Mouse (Mus musculus): ENCODE measurements at regions not wholly inside any gene's neighbourhood (a gene's known extent, or its start where the extent isn't known, plus 50 kb on each side); places are given as distances from the start of the nearest gene placed in this dataset.

- H3K4me3 ChIP-seq, result no peak overlapping the region
- no peak overlapping the region for H3ac ChIP-seq (ENCODE audit: control insufficient read depth, insufficient read length)
- no peaks in the 10 kb centered on the region for H3K79me2 ChIP-seq (ENCODE audit: control insufficient read depth, insufficient read depth)
- no peak overlapping the region for H3K4me2 ChIP-seq (ENCODE audit: low read depth)
- no peaks in the 10 kb centered on the region for H3K27me3 ChIP-seq (ENCODE audit: control insufficient read depth, insufficient read depth, insufficient read length)
- no peaks in the 10 kb centered on the region for H3K36me3 ChIP-seq (ENCODE audit: control insufficient read depth, insufficient read depth)
- no peak for TF ChIP-seq POLR2AphosphoS2 (IDR thresholded peaks at IDR 0.05; ENCODE audit: insufficient read length, low read depth)
- no peak for TF ChIP-seq TCF3 (IDR thresholded peaks at IDR 0.05; ENCODE audit: insufficient read length, low read depth)
- TF ChIP-seq REST (IDR thresholded peaks at IDR 0.05; ENCODE audit: insufficient read depth, insufficient read length), result no peak
- TF ChIP-seq POLR2A (IDR thresholded peaks at IDR 0.05; ENCODE audit: insufficient read length, low read depth), result no peak
- TF ChIP-seq CEBPB (IDR thresholded peaks at IDR 0.05; ENCODE audit: insufficient read depth, poor library complexity, severe bottlenecking), result no peak
Observed at GRCm38 (mm10) chr17:7562940-7563339, 177.7 kb upstream of the Unc93a2 start.

- Histone ChIP-seq H3K27me3 (ENCODE audit: control insufficient read depth, insufficient read depth, insufficient read length) (no peaks in the 10 kb centered on the region), H3K4me3 (no peak overlapping the region), H3K36me3 (ENCODE audit: control insufficient read depth, insufficient read depth) (no peaks in the 10 kb centered on the region), H3ac (ENCODE audit: control insufficient read depth, insufficient read length) (no peak overlapping the region), H3K79me2 (ENCODE audit: control insufficient read depth, insufficient read depth) (no peaks in the 10 kb centered on the region), H3K4me2 (ENCODE audit: low read depth) (no peak overlapping the region)
- no peak for TF ChIP-seq TCF3 (IDR thresholded peaks at IDR 0.05; ENCODE audit: insufficient read length, low read depth)
- TF ChIP-seq CEBPB (IDR thresholded peaks at IDR 0.05; ENCODE audit: insufficient read depth, poor library complexity, severe bottlenecking), result no peak
- TF ChIP-seq MYOD1 (IDR thresholded peaks at IDR 0.05; ENCODE audit: control insufficient read depth in 1 of 3, insufficient read length in 2 of 3, low read depth in 2 of 3), result no peak
- TF ChIP-seq MYOG (IDR thresholded peaks at IDR 0.05; ENCODE audit: control insufficient read depth in 1 of 3, insufficient read depth in 1 of 3, insufficient read length in 2 of 3, low read depth in 2 of 3), result no peak
- TF ChIP-seq TCF12 (IDR thresholded peaks at IDR 0.05; ENCODE audit: insufficient read depth, poor library complexity, severe bottlenecking), result no peak
- no peak for TF ChIP-seq POLR2A (IDR thresholded peaks at IDR 0.05; ENCODE audit: insufficient read length, low read depth)
- no peak for TF ChIP-seq SRF (IDR thresholded peaks at IDR 0.05; ENCODE audit: control insufficient read depth, insufficient read length, low read depth)
- TF ChIP-seq E2F4 (IDR thresholded peaks at IDR 0.05; ENCODE audit: insufficient read depth), result no peak
- TF ChIP-seq USF1 (IDR thresholded peaks at IDR 0.05; ENCODE audit: low read depth), result no peak
- TF ChIP-seq REST (IDR thresholded peaks at IDR 0.05; ENCODE audit: insufficient read depth, insufficient read length), result no peak
- no peak for TF ChIP-seq POLR2AphosphoS2 (IDR thresholded peaks at IDR 0.05; ENCODE audit: insufficient read length, low read depth)
- no peak for TF ChIP-seq MAX (IDR thresholded peaks at IDR 0.05; ENCODE audit: low read depth)
Observed at GRCm38 (mm10) chr17:7548456-7548855, 163.2 kb upstream of the Unc93a2 start.

DNA sequence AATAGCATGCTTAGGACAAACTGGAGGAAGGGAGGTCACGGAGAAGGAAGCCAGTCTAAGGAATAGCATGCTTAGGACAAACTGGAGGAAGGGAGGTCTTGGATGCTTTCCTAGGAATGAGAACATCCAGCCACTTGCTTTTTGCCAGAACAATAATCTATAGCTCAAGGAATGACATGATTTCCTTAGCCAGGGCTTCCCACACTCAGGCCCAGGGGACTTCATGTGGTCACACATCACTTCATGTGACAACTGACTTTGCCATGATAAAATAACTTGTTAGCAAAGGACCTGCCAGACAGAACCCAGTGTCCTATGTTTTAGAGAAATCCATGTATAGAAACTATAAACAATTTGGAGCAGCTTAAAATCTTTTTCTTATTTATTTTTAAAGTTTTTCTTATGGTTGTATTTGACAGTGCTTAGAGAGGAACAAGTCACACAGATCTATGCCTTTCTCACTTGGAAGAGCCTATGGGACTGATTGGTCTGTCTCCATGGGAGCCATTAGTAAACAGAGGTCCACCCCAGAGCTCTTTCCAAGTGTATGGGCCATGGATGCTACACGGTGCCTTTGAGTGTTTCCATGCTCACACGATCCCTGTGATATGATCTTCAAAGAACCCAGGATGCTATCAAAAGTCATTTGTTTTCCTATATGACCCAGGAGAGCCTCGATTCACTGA lies 153.3 kb upstream of the Unc93a2 start:
- no peak overlapping the region for H3ac ChIP-seq (ENCODE audit: control insufficient read depth, insufficient read length)
- H3K4me3 ChIP-seq, result no peak overlapping the region
- no peaks in the 10 kb centered on the region for H3K36me3 ChIP-seq (ENCODE audit: control insufficient read depth, insufficient read depth)
- TF ChIP-seq POLR2AphosphoS2 (IDR thresholded peaks at IDR 0.05; ENCODE audit: insufficient read length, low read depth), result no peak
- no peak for TF ChIP-seq REST (IDR thresholded peaks at IDR 0.05; ENCODE audit: insufficient read depth, insufficient read length)
- no peak overlapping the region for H3K4me2 ChIP-seq (ENCODE audit: low read depth)
- no peaks in the 10 kb centered on the region for H3K27me3 ChIP-seq (ENCODE audit: control insufficient read depth, insufficient read depth, insufficient read length)
- H3K79me2 ChIP-seq (ENCODE audit: control insufficient read depth, insufficient read depth), result no peaks in the 10 kb centered on the region

DNA sequence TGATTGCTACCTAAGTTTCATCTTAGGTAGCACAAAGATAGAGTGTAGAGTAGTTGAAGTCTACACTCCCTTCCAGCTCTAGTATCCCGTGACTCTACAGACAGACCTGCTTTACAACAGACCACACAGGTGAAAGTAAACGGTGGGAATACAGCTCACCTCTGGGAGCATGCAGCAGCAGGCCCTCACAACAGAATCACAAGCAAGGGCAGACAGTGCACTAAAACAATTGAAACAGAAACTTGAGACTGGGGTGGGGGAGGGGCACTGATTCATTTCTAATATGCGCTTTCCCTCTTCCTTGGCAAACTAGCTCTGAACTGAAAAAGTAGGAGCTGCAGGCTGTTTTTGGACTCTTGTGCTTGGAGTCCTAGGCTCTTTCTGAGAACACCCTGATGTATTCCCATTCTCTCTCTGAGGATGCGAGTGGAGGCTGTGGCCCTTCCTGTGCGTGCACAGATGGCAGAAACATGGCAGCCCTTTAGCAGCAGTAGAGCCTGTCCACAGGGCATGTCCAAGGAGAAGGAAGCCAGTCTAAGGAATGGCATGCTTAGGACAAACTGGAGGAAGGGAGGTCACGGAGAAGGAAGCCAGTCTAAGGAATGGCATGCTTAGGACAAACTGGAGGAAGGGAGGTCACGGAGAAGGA lies 152.5 kb upstream of the Unc93a2 start:
- H3K27me3 ChIP-seq (ENCODE audit: control insufficient read depth, insufficient read depth, insufficient read length), result no peaks in the 10 kb centered on the region
- H3K36me3 ChIP-seq (ENCODE audit: control insufficient read depth, insufficient read depth), result no peaks in the 10 kb centered on the region
- no peak overlapping the region for H3ac ChIP-seq (ENCODE audit: control insufficient read depth, insufficient read length)
- H3K79me2 ChIP-seq (ENCODE audit: control insufficient read depth, insufficient read depth), result no peaks in the 10 kb centered on the region
- TF ChIP-seq MAX (IDR thresholded peaks at IDR 0.05; ENCODE audit: low read depth) (no peak), TCF3 (IDR thresholded peaks at IDR 0.05; ENCODE audit: insufficient read length, low read depth) (no peak), CEBPB (IDR thresholded peaks at IDR 0.05; ENCODE audit: insufficient read depth, poor library complexity, severe bottlenecking) (no peak), MYOG (IDR thresholded peaks at IDR 0.05; ENCODE audit: control insufficient read depth in 1 of 3, insufficient read depth in 1 of 3, insufficient read length in 2 of 3, low read depth in 2 of 3) (no peak), POLR2AphosphoS2 (IDR thresholded peaks at IDR 0.05; ENCODE audit: insufficient read length, low read depth) (no peak), E2F4 (IDR thresholded peaks at IDR 0.05; ENCODE audit: insufficient read depth) (no peak), POLR2A (IDR thresholded peaks at IDR 0.05; ENCODE audit: insufficient read length, low read depth) (no peak), SRF (IDR thresholded peaks at IDR 0.05; ENCODE audit: control insufficient read depth, insufficient read length, low read depth) (no peak), REST (IDR thresholded peaks at IDR 0.05; ENCODE audit: insufficient read depth, insufficient read length) (no peak), MYOD1 (IDR thresholded peaks at IDR 0.05; ENCODE audit: control insufficient read depth in 1 of 3, insufficient read length in 2 of 3, low read depth in 2 of 3) (no peak), USF1 (IDR thresholded peaks at IDR 0.05; ENCODE audit: low read depth) (no peak), TCF12 (IDR thresholded peaks at IDR 0.05; ENCODE audit: insufficient read depth, poor library complexity, severe bottlenecking) (no peak)
- no peak overlapping the region for H3K4me3 ChIP-seq
- no peak overlapping the region for H3K4me2 ChIP-seq (ENCODE audit: low read depth)

DNA sequence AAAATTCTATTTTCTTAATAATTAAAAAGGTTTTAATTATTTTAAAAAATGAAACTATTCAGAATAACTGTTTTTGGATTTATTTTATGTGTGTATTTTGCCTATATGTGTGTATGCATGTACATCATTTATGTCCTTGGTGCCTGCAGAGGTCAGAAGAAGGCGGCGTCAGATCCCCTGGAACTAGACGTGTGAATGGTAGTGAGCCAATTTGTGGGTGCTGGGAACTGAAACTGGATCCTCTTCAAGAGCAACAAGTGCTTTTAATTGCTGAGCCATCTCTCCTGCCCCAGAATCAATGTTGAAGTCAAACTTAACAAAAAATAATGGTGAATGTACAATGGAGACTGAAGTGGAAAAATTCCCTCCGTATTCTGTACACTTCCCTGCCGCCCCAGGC lies 151.9 kb upstream of the Unc93a2 start:
- no peaks in the 10 kb centered on the region for H3K27me3 ChIP-seq (ENCODE audit: control insufficient read depth, insufficient read depth, insufficient read length)
- no peak overlapping the region for H3K4me2 ChIP-seq (ENCODE audit: low read depth)
- H3ac ChIP-seq (ENCODE audit: control insufficient read depth, insufficient read length), result no peak overlapping the region
- no peak overlapping the region for H3K4me3 ChIP-seq
- TF ChIP-seq CEBPB (IDR thresholded peaks at IDR 0.05; ENCODE audit: insufficient read depth, poor library complexity, severe bottlenecking) (no peak), USF1 (IDR thresholded peaks at IDR 0.05; ENCODE audit: low read depth) (no peak), MYOG (IDR thresholded peaks at IDR 0.05; ENCODE audit: control insufficient read depth in 1 of 3, insufficient read depth in 1 of 3, insufficient read length in 2 of 3, low read depth in 2 of 3) (no peak), REST (IDR thresholded peaks at IDR 0.05; ENCODE audit: insufficient read depth, insufficient read length) (no peak), POLR2AphosphoS2 (IDR thresholded peaks at IDR 0.05; ENCODE audit: insufficient read length, low read depth) (no peak), E2F4 (IDR thresholded peaks at IDR 0.05; ENCODE audit: insufficient read depth) (no peak), POLR2A (IDR thresholded peaks at IDR 0.05; ENCODE audit: insufficient read length, low read depth) (no peak), SRF (IDR thresholded peaks at IDR 0.05; ENCODE audit: control insufficient read depth, insufficient read length, low read depth) (no peak), MAX (IDR thresholded peaks at IDR 0.05; ENCODE audit: low read depth) (no peak), TCF12 (IDR thresholded peaks at IDR 0.05; ENCODE audit: insufficient read depth, poor library complexity, severe bottlenecking) (no peak), TCF3 (IDR thresholded peaks at IDR 0.05; ENCODE audit: insufficient read length, low read depth) (no peak), MYOD1 (IDR thresholded peaks at IDR 0.05; ENCODE audit: control insufficient read depth in 1 of 3, insufficient read length in 2 of 3, low read depth in 2 of 3) (no peak)
- H3K79me2 ChIP-seq (ENCODE audit: control insufficient read depth, insufficient read depth), result no peaks in the 10 kb centered on the region
- no peaks in the 10 kb centered on the region for H3K36me3 ChIP-seq (ENCODE audit: control insufficient read depth, insufficient read depth)

Measured in myocyte (in vitro differentiated cells).